Comparison of ENCODE assay signal across 7 mouse cellular contexts in genomic region chr12:111678670-111678933, GRCm38 (mm10). TPM values are rescaled to one million over a fixed set of nuclear protein-coding genes. Genes with fewer than 3 reads are reported as not detected.
DNase-seq lines count a peak whose midpoint lies in the region; ATAC-seq lines count a peak whose summit lies in the region.

No protein-coding gene starts in this region.

- H3K4me1 ChIP-seq in neural tube, embryonic 11.5 days (ENCODE audit: control insufficient read depth, insufficient read depth, low read length) = peaks cover 16% of the 10 kb centered on the region
- H3K4me1 ChIP-seq in forebrain, embryonic 13.5 days = peaks cover 23% of the 10 kb centered on the region
- peaks cover 32% of the 10 kb centered on the region for H3K4me1 ChIP-seq in limb, embryonic 15.5 days
- H3K4me1 ChIP-seq in stomach, embryonic 16.5 days (ENCODE audit: control insufficient read depth, insufficient read depth, low read length) = peaks cover 33% of the 10 kb centered on the region

- H3K4me3 ChIP-seq in neural tube, embryonic 11.5 days (ENCODE audit: low read depth, low read length) = peak overlapping the region; percentile 93
- H3K4me3 ChIP-seq in forebrain, embryonic 13.5 days = peak overlapping the region; percentile 90
- peak overlapping the region; percentile 89 for H3K4me3 ChIP-seq in limb, embryonic 15.5 days
- H3K4me3 ChIP-seq in stomach, embryonic 16.5 days (replicated peaks; ENCODE audit: low read length) = peak overlapping the region; percentile 68

- WGBS in neural tube, embryonic 11.5 days = 11% methylated on average over 13 of the region's 13 CpGs
- WGBS in forebrain, embryonic 13.5 days = 5% methylated on average over 13 of the region's 13 CpGs
- WGBS in limb, embryonic 15.5 days = 7% methylated on average over 13 of the region's 13 CpGs
- 6% methylated on average over 13 of the region's 13 CpGs for WGBS in stomach, embryonic 16.5 days

- H3K9me3 ChIP-seq in neural tube, embryonic 11.5 days (ENCODE audit: control insufficient read depth, low read length) = no peaks in the 10 kb centered on the region
- no peaks in the 10 kb centered on the region for H3K9me3 ChIP-seq in forebrain, embryonic 13.5 days (replicated peaks)
- no peaks in the 10 kb centered on the region for H3K9me3 ChIP-seq in limb, embryonic 15.5 days
- no peaks in the 10 kb centered on the region for H3K9me3 ChIP-seq in stomach, embryonic 16.5 days (replicated peaks; ENCODE audit: control insufficient read depth, low read length)

- no peak overlapping the region for H3K27ac ChIP-seq in neural tube, embryonic 11.5 days (ENCODE audit: low read depth, low read length)
- H3K27ac ChIP-seq in forebrain, embryonic 13.5 days = no peak overlapping the region
- H3K27ac ChIP-seq in limb, embryonic 15.5 days = no peak overlapping the region
- H3K27ac ChIP-seq in stomach, embryonic 16.5 days (ENCODE audit: low read length) = peak overlapping the region; percentile 99

- no peak for DNase-seq in neural tube, embryonic 11.5 days (ENCODE audit: low spot score)
- DNase-seq in neural tube, embryonic 10.5 days (ENCODE audit: extremely low spot score, low spot score) = no peak
- DNase-seq in embryo, embryonic 10.5 days (ENCODE audit: low spot score) = no peak
- no peak for DNase-seq in frontal cortex, postnatal 14 days (ENCODE audit: low spot score in 2 of 2)

- H3K9ac ChIP-seq in neural tube, embryonic 11.5 days (ENCODE audit: low read length) = peak overlapping the region; percentile 78
- peak overlapping the region; percentile 80 for H3K9ac ChIP-seq in forebrain, embryonic 13.5 days
- H3K9ac ChIP-seq in limb, embryonic 15.5 days = peak overlapping the region; percentile 55
- H3K9ac ChIP-seq in stomach, embryonic 16.5 days (ENCODE audit: low read length) = peak overlapping the region; percentile 88

- H3K27me3 ChIP-seq in neural tube, embryonic 11.5 days (ENCODE audit: control insufficient read depth, insufficient read depth, low read length) = peaks cover 4% of the 10 kb centered on the region
- H3K27me3 ChIP-seq in forebrain, embryonic 13.5 days = peaks cover 6% of the 10 kb centered on the region
- H3K27me3 ChIP-seq in limb, embryonic 15.5 days = peaks cover 12% of the 10 kb centered on the region
- no peaks in the 10 kb centered on the region; the same call in 1 of the 2 replicates for H3K27me3 ChIP-seq in stomach, embryonic 16.5 days (ENCODE audit: control insufficient read depth, insufficient read depth, low read length)

- peak overlapping the region; percentile 93 for H3K4me2 ChIP-seq in neural tube, embryonic 11.5 days (ENCODE audit: low read depth)
- peak overlapping the region; percentile 98 for H3K4me2 ChIP-seq in forebrain, embryonic 13.5 days
- H3K4me2 ChIP-seq in limb, embryonic 15.5 days = peak overlapping the region; percentile 83
- H3K4me2 ChIP-seq in stomach, embryonic 16.5 days (ENCODE audit: low read depth, low read length) = peak overlapping the region; percentile 84

- ATAC-seq in neural tube, embryonic 11.5 days (ENCODE audit: insufficient read depth, low FRiP score, low TSS enrichment) = 0 out of 2 replicates have a peak, but pooled peaks have one; percentile 8
- no peak for ATAC-seq in forebrain, embryonic 13.5 days
- ATAC-seq in limb, embryonic 15.5 days (ENCODE audit: insufficient number of reproducible peaks, low FRiP score, low TSS enrichment, low read depth) = no peak
- ATAC-seq in stomach, embryonic 16.5 days (ENCODE audit: insufficient read depth, low FRiP score) = no peak

- H3K36me3 ChIP-seq in neural tube, embryonic 11.5 days (ENCODE audit: control insufficient read depth, insufficient read depth, low read length) = peaks cover 3% of the 10 kb centered on the region
- H3K36me3 ChIP-seq in forebrain, embryonic 13.5 days (ENCODE audit: poor library complexity, severe bottlenecking) = peaks cover 33% of the 10 kb centered on the region
- H3K36me3 ChIP-seq in limb, embryonic 15.5 days = peaks cover 29% of the 10 kb centered on the region
- no peaks in the 10 kb centered on the region for H3K36me3 ChIP-seq in stomach, embryonic 16.5 days (ENCODE audit: control insufficient read depth, insufficient read depth, low read length)

RNA-seq across cellular contexts. Expression of gene Trmt61a, which starts 0.7 kb away (rescaled TPM):
- 5.8 and 6.6 TPM in 2 replicates for polyA plus RNA-seq in neural tube, embryonic 11.5 days (2014; fragmentation: Nextera tagmentation; extraction: Ambion mirVana)
- polyA plus RNA-seq in forebrain, embryonic 13.5 days (2015; fragmentation: Nextera tagmentation; extraction: Ambion mirVana) = 10.7 and 12.2 TPM in 2 replicates
- polyA plus RNA-seq in limb, embryonic 15.5 days (2015; fragmentation: Nextera tagmentation; extraction: Ambion mirVana) = 14.4 and 14.8 TPM in 2 replicates
- 9.7 and 10.4 TPM in 2 replicates for polyA plus RNA-seq in stomach, embryonic 16.5 days (2015; fragmentation: Nextera tagmentation; extraction: Ambion mirVana)

RNA-seq across cellular contexts. Expression of gene Ckb, which starts 6.5 kb away (rescaled TPM):
- polyA plus RNA-seq in neural tube, embryonic 11.5 days (2014; fragmentation: Nextera tagmentation; extraction: Ambion mirVana) = 2,083 and 2,271 TPM in 2 replicates
- polyA plus RNA-seq in forebrain, embryonic 13.5 days (2015; fragmentation: Nextera tagmentation; extraction: Ambion mirVana) = 2,311 and 2,462 TPM in 2 replicates
- 132 and 183 TPM in 2 replicates for polyA plus RNA-seq in limb, embryonic 15.5 days (2015; fragmentation: Nextera tagmentation; extraction: Ambion mirVana)
- polyA plus RNA-seq in stomach, embryonic 16.5 days (2015; fragmentation: Nextera tagmentation; extraction: Ambion mirVana) = 698 and 764 TPM in 2 replicates

RNA-seq across cellular contexts. Expression of gene Bag5, which starts 34.5 kb away (rescaled TPM):
- polyA plus RNA-seq in neural tube, embryonic 11.5 days (2014; fragmentation: Nextera tagmentation; extraction: Ambion mirVana) = 58.8 and 60.0 TPM in 2 replicates
- 62.1 and 62.8 TPM in 2 replicates for polyA plus RNA-seq in forebrain, embryonic 13.5 days (2015; fragmentation: Nextera tagmentation; extraction: Ambion mirVana)
- 69.4 and 71.2 TPM in 2 replicates for polyA plus RNA-seq in limb, embryonic 15.5 days (2015; fragmentation: Nextera tagmentation; extraction: Ambion mirVana)
- 49.3 and 51.6 TPM in 2 replicates for polyA plus RNA-seq in stomach, embryonic 16.5 days (2015; fragmentation: Nextera tagmentation; extraction: Ambion mirVana)

RNA-seq across cellular contexts. Expression of gene Apopt1, which starts 34.5 kb away (rescaled TPM):
- polyA plus RNA-seq in neural tube, embryonic 11.5 days (2014; fragmentation: Nextera tagmentation; extraction: Ambion mirVana) = 53.1 and 53.4 TPM in 2 replicates
- 52.6 and 56.2 TPM in 2 replicates for polyA plus RNA-seq in forebrain, embryonic 13.5 days (2015; fragmentation: Nextera tagmentation; extraction: Ambion mirVana)
- polyA plus RNA-seq in limb, embryonic 15.5 days (2015; fragmentation: Nextera tagmentation; extraction: Ambion mirVana) = 48.4 and 51.2 TPM in 2 replicates
- polyA plus RNA-seq in stomach, embryonic 16.5 days (2015; fragmentation: Nextera tagmentation; extraction: Ambion mirVana) = 43.0 and 47.0 TPM in 2 replicates
